Mouse (Mus musculus): ENCODE measurements at regions not wholly inside any gene's neighbourhood (a gene's known extent, or its start where the extent isn't known, plus 50 kb on each side); places are given as distances from the start of the nearest gene placed in this dataset.

DNA sequence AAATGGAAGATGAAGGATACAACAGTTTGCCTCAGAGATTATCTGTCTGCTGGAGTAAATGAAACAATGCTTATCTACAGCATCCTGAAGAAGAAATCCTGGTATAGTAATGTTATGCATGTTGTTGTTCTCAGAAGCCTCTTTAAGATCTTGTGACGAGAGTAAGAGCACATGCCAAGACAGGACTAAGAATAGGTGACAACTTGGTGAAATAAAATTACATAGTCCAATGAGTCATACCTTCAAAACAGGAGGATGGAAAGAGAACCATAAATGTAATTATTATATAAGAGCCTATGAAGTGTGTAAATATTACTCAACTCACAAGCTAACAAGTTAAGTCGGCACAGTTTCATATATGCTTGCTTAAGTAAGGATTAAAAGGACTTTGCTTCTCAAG lies 239.4 kb upstream of the Apob start:
- TF ChIP-seq GATA1 (IDR thresholded peaks at IDR 0.05; ENCODE audit: borderline replicate concordance, low read length) (no peak), FLI1 (IDR thresholded peaks at IDR 0.05; ENCODE audit: low read length) (no peak)

Data from megakaryocyte, embryonic 14.5 days (primary cell).